Mouse (Mus musculus): ENCODE data around the gene Pacrg. TPM values are rescaled to one million over a fixed set of nuclear protein-coding genes. Genes with fewer than 3 reads are reported as not detected.

Gene Pacrg
- total and polyA plus RNA-seq, 3 experiments: not detected

GRCm38 (mm10) chr17:10628240-10628639, 211.9 kb downstream of the Pacrg start:
- no peak for DNase-seq (ENCODE audit: low read depth, low spot score)
- H3K9ac ChIP-seq (ENCODE audit: control insufficient read depth, low read depth, low read length, poor library complexity, severe bottlenecking): no peak overlapping the region
- H3K4me1 ChIP-seq (ENCODE audit: control insufficient read depth in 1 of 2, insufficient read depth in 2 of 2, low read length in 2 of 2): no peaks in the 10 kb centered on the region
- no peak overlapping the region for H3K27ac ChIP-seq (ENCODE audit: control insufficient read depth, low read depth, low read length)
- TF ChIP-seq POLR2AphosphoS5 (IDR thresholded peaks at IDR 0.05; ENCODE audit: borderline replicate concordance, low read depth, low read length) (no peak), CTCF (IDR thresholded peaks at IDR 0.05 in 2 of 3, conservative IDR thresholded peaks at IDR 0.05 in 1 of 3; ENCODE audit: control insufficient read depth in 1 of 3, insufficient read depth in 1 of 3, low read depth in 2 of 3, low read length in 3 of 3, poor library complexity in 1 of 3, severe bottlenecking in 1 of 3) (no peak), MAX (IDR thresholded peaks at IDR 0.05; ENCODE audit: low read length) (no peak), MYB (IDR thresholded peaks at IDR 0.05; ENCODE audit: low read depth, low read length) (no peak), ETS1 (IDR thresholded peaks at IDR 0.05; ENCODE audit: low read depth, low read length) (no peak)
- no peaks in the 10 kb centered on the region for H3K79me2 ChIP-seq (ENCODE audit: control insufficient read depth, insufficient read depth, low read length, poor library complexity)
- H3K36me3 ChIP-seq (ENCODE audit: control insufficient read depth in 1 of 2, insufficient read depth in 2 of 2, low read length in 2 of 2): no peaks in the 10 kb centered on the region
- H3K27me3 ChIP-seq (ENCODE audit: control insufficient read depth in 1 of 2, insufficient read depth in 2 of 2, low read length in 2 of 2): no peaks in the 10 kb centered on the region
- no peaks in the 10 kb centered on the region for H3K9me3 ChIP-seq (replicated peaks; ENCODE audit: insufficient read depth, low read length)
- no peak overlapping the region for H3K4me3 ChIP-seq (ENCODE audit: control insufficient read depth in 1 of 2, insufficient read depth in 1 of 2, low read depth in 2 of 2, low read length in 2 of 2)

GRCm38 (mm10) chr17:10627476-10627875, 212.6 kb downstream of the Pacrg start:
- H3K36me3 ChIP-seq (ENCODE audit: control insufficient read depth in 1 of 2, insufficient read depth in 2 of 2, low read length in 2 of 2): no peaks in the 10 kb centered on the region
- no peaks in the 10 kb centered on the region for H3K4me1 ChIP-seq (ENCODE audit: control insufficient read depth in 1 of 2, insufficient read depth in 2 of 2, low read length in 2 of 2)
- no peak overlapping the region for H3K4me3 ChIP-seq (ENCODE audit: control insufficient read depth in 1 of 2, insufficient read depth in 1 of 2, low read depth in 2 of 2, low read length in 2 of 2)
- H3K27ac ChIP-seq (ENCODE audit: control insufficient read depth, low read depth, low read length): no peak overlapping the region
- H3K9ac ChIP-seq (ENCODE audit: control insufficient read depth, low read depth, low read length, poor library complexity, severe bottlenecking): no peak overlapping the region
- DNase-seq (ENCODE audit: low read depth, low spot score): no peak
- no peaks in the 10 kb centered on the region for H3K27me3 ChIP-seq (ENCODE audit: control insufficient read depth in 1 of 2, insufficient read depth in 2 of 2, low read length in 2 of 2)
- H3K79me2 ChIP-seq (ENCODE audit: control insufficient read depth, insufficient read depth, low read length, poor library complexity): no peaks in the 10 kb centered on the region
- TF ChIP-seq CTCF (IDR thresholded peaks at IDR 0.05 in 2 of 3, conservative IDR thresholded peaks at IDR 0.05 in 1 of 3; ENCODE audit: control insufficient read depth in 1 of 3, insufficient read depth in 1 of 3, low read depth in 2 of 3, low read length in 3 of 3, poor library complexity in 1 of 3, severe bottlenecking in 1 of 3) (no peak), ETS1 (IDR thresholded peaks at IDR 0.05; ENCODE audit: low read depth, low read length) (no peak), TBP (IDR thresholded peaks at IDR 0.05; ENCODE audit: low read depth, low read length) (no peak), E2F4 (IDR thresholded peaks at IDR 0.05; ENCODE audit: borderline replicate concordance, low read depth, low read length) (no peak), RAD21 (IDR thresholded peaks at IDR 0.05; ENCODE audit: low read depth, low read length) (no peak), NRF1 (IDR thresholded peaks at IDR 0.05; ENCODE audit: insufficient read depth, low read depth, low read length, poor library complexity, severe bottlenecking) (no peak), EP300 (IDR thresholded peaks at IDR 0.05; ENCODE audit: low read depth in 1 of 2, low read length in 2 of 2) (no peak), KAT2A (conservative IDR thresholded peaks at IDR 0.05; ENCODE audit: low read depth, low read length) (no peak), GABPA (IDR thresholded peaks at IDR 0.05; ENCODE audit: low read depth, low read length) (no peak), MXI1 (IDR thresholded peaks at IDR 0.05; ENCODE audit: low read depth, low read length) (no peak), ZNF384 (IDR thresholded peaks at IDR 0.05; ENCODE audit: low read depth, low read length) (no peak), CHD1 (IDR thresholded peaks at IDR 0.05; ENCODE audit: low read depth, low read length) (no peak), POLR2AphosphoS5 (IDR thresholded peaks at IDR 0.05; ENCODE audit: borderline replicate concordance, low read depth, low read length) (no peak), TCF12 (IDR thresholded peaks at IDR 0.05; ENCODE audit: low read depth, low read length) (no peak), GATA1 (IDR thresholded peaks at IDR 0.05; ENCODE audit: low read depth, low read length) (no peak), UBTF (IDR thresholded peaks at IDR 0.05; ENCODE audit: borderline replicate concordance, insufficient read depth, low read depth, low read length) (no peak), MAX (IDR thresholded peaks at IDR 0.05; ENCODE audit: low read length) (no peak), ZKSCAN1 (IDR thresholded peaks at IDR 0.05; ENCODE audit: low read depth, low read length) (no peak), POLR2A (IDR thresholded peaks at IDR 0.05; ENCODE audit: control insufficient read depth in 1 of 2, insufficient read depth in 1 of 2, low read depth in 1 of 2, low read length in 2 of 2, poor library complexity in 1 of 2) (no peak)
- no peaks in the 10 kb centered on the region for H3K9me3 ChIP-seq (replicated peaks; ENCODE audit: insufficient read depth, low read length)

Data from MEL (cell line).